Mouse (Mus musculus): Measurements from ENCODE around the gene Rasa3. TPM values are rescaled to one million over a fixed set of nuclear protein-coding genes. Genes with fewer than 3 reads are reported as not detected.
A peak's percentile ranks its signal among the peaks of the same experiment; 100 is the strongest.

Gene Rasa3
- polyA plus RNA-seq, 1 experiment from 2014 or later: 28.6 TPM

DNA sequence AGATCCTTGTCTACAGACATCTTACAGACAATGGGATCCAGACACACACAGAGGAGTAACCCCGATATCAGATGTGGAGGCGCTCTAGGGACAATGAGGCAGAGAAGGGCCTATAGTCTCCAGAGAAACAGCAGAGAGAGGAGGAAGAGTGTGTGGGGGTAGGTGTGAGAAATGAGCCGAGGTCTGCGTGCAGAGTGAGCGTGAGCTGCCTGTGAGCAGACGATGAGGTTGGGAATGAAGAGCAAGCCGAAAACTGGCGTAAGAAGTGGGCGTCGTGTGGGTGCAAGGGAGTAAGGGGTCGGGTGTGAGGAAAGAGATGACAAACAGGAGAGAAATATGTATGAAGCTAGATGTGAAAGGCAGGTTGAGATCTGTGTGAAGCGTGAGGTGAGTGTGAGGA, 65.7 kb downstream of the Rasa3 start:
- H3K27ac ChIP-seq (ENCODE audit: low read depth, low read length): no peak overlapping the region
- no peak overlapping the region for H3K4me2 ChIP-seq (ENCODE audit: low read depth, low read length, severe bottlenecking)
- no peaks in the 10 kb centered on the region for H3K27me3 ChIP-seq (ENCODE audit: control insufficient read depth, insufficient read depth, low read length)

DNA sequence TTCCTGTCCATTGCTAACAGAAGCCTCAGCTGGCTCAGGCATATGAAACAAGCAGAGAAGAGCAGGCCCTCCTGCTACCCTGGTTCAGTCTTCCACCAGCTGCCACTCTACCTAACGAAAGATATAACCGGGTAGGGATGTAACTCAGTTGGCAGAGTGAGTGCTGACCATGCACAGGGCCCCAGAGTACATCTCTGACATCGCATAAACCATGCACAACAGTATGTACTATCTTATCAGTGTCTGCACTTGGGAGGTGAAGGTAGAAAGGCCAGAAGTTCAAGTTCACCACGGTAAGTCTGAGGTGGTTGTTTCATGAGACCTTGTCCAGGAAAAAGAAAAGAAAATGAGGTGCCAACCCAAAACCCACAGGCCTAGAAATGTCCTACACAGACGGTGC, 67.4 kb downstream of the Rasa3 start:
- ATAC-seq (replicated peaks; ENCODE audit: low FRiP score): no peak
- H3K4me3 ChIP-seq (ENCODE audit: low read depth, low read length): no peak overlapping the region
- DNase-seq (ENCODE audit: low spot score): no peak

More for the DNA sequence above, 65.7 kb downstream of the Rasa3 start:
- H3K4me3 ChIP-seq (ENCODE audit: low read depth, low read length): no peak overlapping the region
- H3K36me3 ChIP-seq (ENCODE audit: control insufficient read depth, insufficient read depth, low read length): no peaks in the 10 kb centered on the region; the same call in 1 of the 2 replicates
- no peaks in the 10 kb centered on the region for H3K4me1 ChIP-seq (replicated peaks; ENCODE audit: control insufficient read depth, insufficient read depth, low read length)
- 92% methylated on average over 12 of the region's 12 CpGs for WGBS
- no peaks in the 10 kb centered on the region for H3K9me3 ChIP-seq (ENCODE audit: control insufficient read depth, low read length)
- ATAC-seq (replicated peaks; ENCODE audit: low FRiP score) (no peak), DNase-seq (ENCODE audit: low spot score) (no peak)
- H3K9ac ChIP-seq (ENCODE audit: low read length): no peak overlapping the region

DNA sequence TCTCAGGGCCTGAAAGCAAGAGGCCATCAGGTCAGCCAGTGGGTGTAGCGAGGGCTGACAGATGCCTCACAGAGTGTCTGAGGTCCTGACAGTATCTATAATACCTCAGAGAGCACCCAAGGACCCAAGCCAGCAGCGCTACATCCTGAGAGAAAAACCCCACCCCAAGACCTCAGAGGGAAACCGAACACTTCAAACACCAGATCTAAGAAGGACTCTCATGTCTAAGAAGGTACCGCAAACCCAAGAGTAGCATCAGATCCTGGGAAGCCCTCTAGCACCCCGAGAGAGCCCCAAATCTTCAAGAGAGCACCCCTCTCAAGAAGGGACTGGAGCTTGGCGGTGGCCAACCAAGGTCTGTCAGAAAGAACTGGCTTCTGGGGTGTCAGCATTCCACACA, 68.5 kb downstream of the Rasa3 start:
- H3K36me3 ChIP-seq (ENCODE audit: control insufficient read depth, insufficient read depth, low read length): no peaks in the 10 kb centered on the region; the same call in 1 of the 2 replicates
- no peak overlapping the region for H3K27ac ChIP-seq (ENCODE audit: low read depth, low read length)
- H3K4me3 ChIP-seq (ENCODE audit: low read depth, low read length): no peak overlapping the region
- no peaks in the 10 kb centered on the region for H3K27me3 ChIP-seq (ENCODE audit: control insufficient read depth, insufficient read depth, low read length)
- H3K9me3 ChIP-seq (ENCODE audit: control insufficient read depth, low read length): no peaks in the 10 kb centered on the region
- no peak overlapping the region for H3K9ac ChIP-seq (ENCODE audit: low read length)
- H3K4me2 ChIP-seq (ENCODE audit: low read depth, low read length, severe bottlenecking): no peak overlapping the region
- no peak for DNase-seq (ENCODE audit: low spot score)
- WGBS: 90% methylated on average over 6 of the region's 6 CpGs
- H3K4me1 ChIP-seq (replicated peaks; ENCODE audit: control insufficient read depth, insufficient read depth, low read length): no peaks in the 10 kb centered on the region
- no peak for ATAC-seq (replicated peaks; ENCODE audit: low FRiP score)

More for the DNA sequence above, 67.4 kb downstream of the Rasa3 start:
- no peak overlapping the region for H3K27ac ChIP-seq (ENCODE audit: low read depth, low read length)
- no peaks in the 10 kb centered on the region for H3K4me1 ChIP-seq (replicated peaks; ENCODE audit: control insufficient read depth, insufficient read depth, low read length)
- 89% methylated on average over 5 of the region's 5 CpGs for WGBS
- H3K4me2 ChIP-seq (ENCODE audit: low read depth, low read length, severe bottlenecking): no peak overlapping the region
- no peaks in the 10 kb centered on the region; the same call in 1 of the 2 replicates for H3K36me3 ChIP-seq (ENCODE audit: control insufficient read depth, insufficient read depth, low read length)
- H3K9ac ChIP-seq (ENCODE audit: low read length): no peak overlapping the region
- no peaks in the 10 kb centered on the region for H3K27me3 ChIP-seq (ENCODE audit: control insufficient read depth, insufficient read depth, low read length)
- no peaks in the 10 kb centered on the region for H3K9me3 ChIP-seq (ENCODE audit: control insufficient read depth, low read length)

DNA sequence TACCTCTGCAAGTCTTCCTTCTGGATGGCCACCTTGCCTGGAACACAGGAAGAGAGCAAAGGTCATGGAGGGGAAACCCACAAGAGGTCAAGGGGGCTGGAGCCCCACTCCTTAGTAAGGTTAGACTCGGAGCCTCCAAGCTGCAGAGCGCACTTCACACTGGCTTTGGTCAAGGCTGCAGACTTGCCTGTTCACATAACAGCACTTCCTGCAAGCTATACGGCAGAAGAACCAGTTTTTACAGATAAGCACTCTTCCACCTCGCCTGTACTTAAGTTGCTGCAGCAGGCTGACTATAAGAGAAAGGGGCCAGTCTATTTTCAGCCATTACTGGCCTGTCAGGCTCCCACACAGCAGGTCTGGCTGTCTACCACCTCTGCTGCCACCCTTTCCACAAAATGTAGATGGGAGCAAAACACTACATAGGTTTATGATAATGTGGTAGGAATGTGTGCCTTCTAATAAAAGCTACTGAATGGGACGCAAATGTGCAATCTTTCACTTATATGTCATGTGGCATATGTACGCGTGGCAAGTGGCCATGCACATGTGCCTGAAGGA, 71.4 kb downstream of the Rasa3 start:
- 83% methylated on average over 7 of the region's 7 CpGs for WGBS
- no peak overlapping the region for H3K27ac ChIP-seq (ENCODE audit: low read depth, low read length)
- no peaks in the 10 kb centered on the region for H3K36me3 ChIP-seq (ENCODE audit: control insufficient read depth, insufficient read depth, low read length)
- H3K4me1 ChIP-seq (replicated peaks; ENCODE audit: control insufficient read depth, insufficient read depth, low read length): no peaks in the 10 kb centered on the region
- no peak overlapping the region for H3K9ac ChIP-seq (ENCODE audit: low read length)
- DNase-seq (ENCODE audit: low spot score): no peak
- no peaks in the 10 kb centered on the region for H3K27me3 ChIP-seq (ENCODE audit: control insufficient read depth, insufficient read depth, low read length)
- no peak overlapping the region for H3K4me3 ChIP-seq (ENCODE audit: low read depth, low read length)
- H3K9me3 ChIP-seq (ENCODE audit: control insufficient read depth, low read length): no peaks in the 10 kb centered on the region
- ATAC-seq (replicated peaks; ENCODE audit: low FRiP score): no peak
- no peak overlapping the region for H3K4me2 ChIP-seq (ENCODE audit: low read depth, low read length, severe bottlenecking)

DNA sequence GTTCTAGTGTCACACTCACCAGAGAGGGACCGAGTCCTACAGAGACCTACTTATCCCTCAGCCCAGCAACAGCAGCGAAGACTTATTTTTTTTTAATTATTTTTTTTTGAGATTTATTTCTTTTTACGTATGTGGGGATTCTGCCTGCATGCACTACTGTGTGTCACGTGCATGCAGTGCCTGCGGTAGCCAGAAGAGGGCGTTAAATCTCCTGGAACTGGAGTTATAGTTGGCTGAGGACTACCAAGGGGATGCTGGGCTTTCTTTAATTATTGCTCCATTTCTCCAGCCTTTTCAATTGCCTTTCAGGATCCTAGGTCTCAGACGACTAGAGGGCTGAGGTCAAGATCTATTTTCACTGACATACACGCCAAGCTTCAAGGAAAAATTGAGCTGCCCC, 74.8 kb downstream of the Rasa3 start:
- no peak overlapping the region for H3K4me2 ChIP-seq (ENCODE audit: low read depth, low read length, severe bottlenecking)
- no peak overlapping the region for H3K27ac ChIP-seq (ENCODE audit: low read depth, low read length)
- no peaks in the 10 kb centered on the region for H3K27me3 ChIP-seq (ENCODE audit: control insufficient read depth, insufficient read depth, low read length)
- peak; percentile 68 for DNase-seq (ENCODE audit: low spot score)
- no peak overlapping the region for H3K4me3 ChIP-seq (ENCODE audit: low read depth, low read length)
- WGBS: 56% methylated on average over 8 of the region's 8 CpGs
- H3K36me3 ChIP-seq (ENCODE audit: control insufficient read depth, insufficient read depth, low read length): no peaks in the 10 kb centered on the region
- no peaks in the 10 kb centered on the region for H3K4me1 ChIP-seq (replicated peaks; ENCODE audit: control insufficient read depth, insufficient read depth, low read length)
- H3K9me3 ChIP-seq (ENCODE audit: control insufficient read depth, low read length): no peaks in the 10 kb centered on the region
- H3K9ac ChIP-seq (ENCODE audit: low read length): no peak overlapping the region
- no peak for ATAC-seq (replicated peaks; ENCODE audit: low FRiP score)

DNA sequence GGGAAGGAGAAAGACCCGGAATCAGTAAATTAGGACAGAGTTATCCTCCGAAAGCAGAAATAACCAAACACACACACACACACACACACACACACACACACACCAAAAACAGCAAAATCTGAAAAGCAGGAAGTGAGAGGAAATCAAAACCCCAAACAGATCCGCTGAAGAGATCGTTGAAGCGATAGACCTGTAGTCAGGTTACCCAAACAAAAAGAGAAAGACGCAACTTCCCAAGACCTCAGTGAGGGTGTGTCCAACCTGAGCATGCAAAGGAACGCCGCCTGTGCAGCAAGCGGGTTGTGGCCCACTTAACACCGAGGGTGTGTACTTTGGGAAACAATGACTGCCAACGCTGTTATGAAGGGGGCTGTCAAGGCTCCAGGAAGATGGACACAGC, 76.2 kb downstream of the Rasa3 start:
- DNase-seq (ENCODE audit: low spot score): no peak
- Histone ChIP-seq H3K9me3 (ENCODE audit: control insufficient read depth, low read length) (no peaks in the 10 kb centered on the region), H3K27me3 (ENCODE audit: control insufficient read depth, insufficient read depth, low read length) (no peaks in the 10 kb centered on the region), H3K9ac (ENCODE audit: low read length) (no peak overlapping the region), H3K4me3 (ENCODE audit: low read depth, low read length) (no peak overlapping the region), H3K27ac (ENCODE audit: low read depth, low read length) (no peak overlapping the region), H3K36me3 (ENCODE audit: control insufficient read depth, insufficient read depth, low read length) (no peaks in the 10 kb centered on the region), H3K4me2 (ENCODE audit: low read depth, low read length, severe bottlenecking) (no peak overlapping the region), H3K4me1 (replicated peaks; ENCODE audit: control insufficient read depth, insufficient read depth, low read length) (no peaks in the 10 kb centered on the region)
- ATAC-seq (replicated peaks; ENCODE audit: low FRiP score): no peak
- 88% methylated on average over 11 of the region's 11 CpGs for WGBS

DNA sequence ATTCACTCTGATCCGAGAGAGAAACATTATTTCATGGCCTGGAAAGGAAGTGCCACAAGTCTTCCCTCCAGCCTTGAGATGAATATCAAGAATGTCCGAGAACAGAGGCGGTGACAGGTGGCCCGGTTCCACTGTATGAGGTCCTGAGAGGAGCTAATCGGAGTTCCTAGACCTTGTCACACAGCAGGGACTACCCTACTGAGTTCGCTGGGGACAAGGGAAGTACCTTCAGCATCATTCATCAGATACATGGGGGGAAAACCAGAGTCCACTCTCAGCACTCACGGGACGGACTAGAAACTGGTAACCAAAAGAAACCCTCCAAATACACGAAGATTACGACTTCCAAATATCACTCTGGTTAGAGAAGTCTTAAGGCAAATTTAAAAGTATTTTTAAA, 76.7 kb downstream of the Rasa3 start:
- Histone ChIP-seq H3K9ac (ENCODE audit: low read length) (no peak overlapping the region), H3K27me3 (ENCODE audit: control insufficient read depth, insufficient read depth, low read length) (no peaks in the 10 kb centered on the region), H3K4me3 (ENCODE audit: low read depth, low read length) (no peak overlapping the region), H3K4me2 (ENCODE audit: low read depth, low read length, severe bottlenecking) (no peak overlapping the region), H3K4me1 (replicated peaks; ENCODE audit: control insufficient read depth, insufficient read depth, low read length) (no peaks in the 10 kb centered on the region), H3K36me3 (ENCODE audit: control insufficient read depth, insufficient read depth, low read length) (no peaks in the 10 kb centered on the region), H3K9me3 (ENCODE audit: control insufficient read depth, low read length) (no peaks in the 10 kb centered on the region), H3K27ac (ENCODE audit: low read depth, low read length) (no peak overlapping the region)
- DNase-seq (ENCODE audit: low spot score) (no peak), ATAC-seq (replicated peaks; ENCODE audit: low FRiP score) (no peak)
- WGBS: 92% methylated on average over 10 of the region's 10 CpGs

DNA sequence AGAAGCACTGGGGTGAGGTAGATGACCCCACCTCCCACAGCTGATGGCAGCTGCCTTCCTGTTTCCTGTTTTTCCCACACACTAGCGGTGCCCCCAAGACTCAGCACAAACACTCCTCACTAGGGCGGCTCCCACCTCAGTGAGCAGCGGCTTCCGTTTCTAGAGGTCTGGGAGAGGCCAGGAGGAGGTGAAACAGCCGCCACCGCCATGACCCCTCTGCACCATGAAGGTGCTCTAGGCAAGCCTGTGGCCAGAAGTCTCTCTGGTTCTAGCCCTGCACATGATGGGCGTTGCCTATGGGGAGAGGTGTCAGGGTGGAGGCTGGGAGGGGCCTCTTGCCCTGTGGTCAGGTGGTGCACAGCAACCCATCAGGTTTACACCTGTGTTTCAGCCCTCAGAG, 77.2 kb downstream of the Rasa3 start:
- no peak for ATAC-seq (replicated peaks; ENCODE audit: low FRiP score)
- Histone ChIP-seq H3K27ac (ENCODE audit: low read depth, low read length) (no peak overlapping the region), H3K4me1 (replicated peaks; ENCODE audit: control insufficient read depth, insufficient read depth, low read length) (no peaks in the 10 kb centered on the region), H3K9ac (ENCODE audit: low read length) (no peak overlapping the region), H3K27me3 (ENCODE audit: control insufficient read depth, insufficient read depth, low read length) (no peaks in the 10 kb centered on the region), H3K36me3 (ENCODE audit: control insufficient read depth, insufficient read depth, low read length) (no peaks in the 10 kb centered on the region), H3K4me2 (ENCODE audit: low read depth, low read length, severe bottlenecking) (no peak overlapping the region), H3K4me3 (ENCODE audit: low read depth, low read length) (no peak overlapping the region), H3K9me3 (ENCODE audit: control insufficient read depth, low read length) (no peaks in the 10 kb centered on the region)
- 81% methylated on average over 7 of the region's 7 CpGs for WGBS
- DNase-seq (ENCODE audit: low spot score): no peak

DNA sequence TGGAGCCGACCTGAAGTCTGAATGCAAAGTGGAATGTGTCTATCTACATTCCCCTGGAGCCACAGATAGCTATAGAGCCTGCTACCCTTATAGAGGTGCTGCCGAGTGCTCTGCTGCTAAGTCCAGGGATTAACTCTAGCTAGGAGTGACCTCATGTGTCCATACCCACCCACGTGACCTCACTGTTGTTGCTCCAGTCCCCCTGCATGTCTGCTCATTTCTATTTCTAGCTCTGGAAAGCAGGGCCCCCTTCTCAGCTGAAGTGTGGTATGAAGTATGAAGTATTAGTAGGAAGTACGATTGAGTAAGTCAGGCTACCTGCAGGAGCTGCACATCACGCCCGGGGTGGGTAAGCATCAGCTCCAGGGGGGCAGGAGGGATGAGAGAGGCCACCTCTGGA, 79.6 kb downstream of the Rasa3 start:
- no peaks in the 10 kb centered on the region for H3K27me3 ChIP-seq (ENCODE audit: control insufficient read depth, insufficient read depth, low read length)
- no peaks in the 10 kb centered on the region for H3K4me1 ChIP-seq (replicated peaks; ENCODE audit: control insufficient read depth, insufficient read depth, low read length)
- 93% methylated on average over 6 of the region's 6 CpGs for WGBS
- H3K9ac ChIP-seq (ENCODE audit: low read length): no peak overlapping the region
- H3K36me3 ChIP-seq (ENCODE audit: control insufficient read depth, insufficient read depth, low read length): no peaks in the 10 kb centered on the region
- H3K27ac ChIP-seq (ENCODE audit: low read depth, low read length): no peak overlapping the region
- no peak overlapping the region for H3K4me2 ChIP-seq (ENCODE audit: low read depth, low read length, severe bottlenecking)
- H3K4me3 ChIP-seq (ENCODE audit: low read depth, low read length): no peak overlapping the region
- H3K9me3 ChIP-seq (ENCODE audit: control insufficient read depth, low read length): no peaks in the 10 kb centered on the region
- DNase-seq (ENCODE audit: low spot score) (no peak), ATAC-seq (replicated peaks; ENCODE audit: low FRiP score) (no peak)

All from forebrain, embryonic 11.5 days (tissue).